Mouse (Mus musculus) brain, embryonic 14.5 days (tissue): ENCODE measurements around the gene Fgfrl1. TPM values are rescaled to one million over a fixed set of nuclear protein-coding genes. Genes with fewer than 3 reads are reported as not detected.

Experiments
- DNase-seq: peaks from one replicate; pipeline ENCODE4 v3.0.0-alpha.2; 2011; ENCODE audit warnings: low read depth
- CTCF ChIP-seq: fragments of 200-500 bp; IDR thresholded peaks from 2 replicates; pipeline ENCODE4 v1.5.1; 2012; ENCODE audit warnings: inconsistent platforms, mild to moderate bottlenecking, moderate library complexity, borderline replicate concordance; ENCODE audit not compliant: insufficient read depth, insufficient read length; ENCODE audit errors: extremely low read depth
- POLR2A ChIP-seq: fragments of 200-500 bp; IDR thresholded peaks from 2 replicates; pipeline ENCODE4 v1.6.1; 2012; ENCODE audit warnings: mild to moderate bottlenecking, inconsistent platforms, borderline replicate concordance; ENCODE audit not compliant: poor library complexity, insufficient read depth, insufficient read length, severe bottlenecking; ENCODE audit errors: extremely low read depth
- polyA plus RNA-seq: library from polyadenylated mRNA; depleted of rRNA; stranded (reverse); fragments of >200 nt; gene quantifications from 2 replicates; pipeline ENCODE4 v1.2.3, GENCODE M21; 2012; rRNA removed

The Fgfrl1 gene
- 18.1 and 25.8 TPM in 2 replicates for polyA plus RNA-seq

DNA sequence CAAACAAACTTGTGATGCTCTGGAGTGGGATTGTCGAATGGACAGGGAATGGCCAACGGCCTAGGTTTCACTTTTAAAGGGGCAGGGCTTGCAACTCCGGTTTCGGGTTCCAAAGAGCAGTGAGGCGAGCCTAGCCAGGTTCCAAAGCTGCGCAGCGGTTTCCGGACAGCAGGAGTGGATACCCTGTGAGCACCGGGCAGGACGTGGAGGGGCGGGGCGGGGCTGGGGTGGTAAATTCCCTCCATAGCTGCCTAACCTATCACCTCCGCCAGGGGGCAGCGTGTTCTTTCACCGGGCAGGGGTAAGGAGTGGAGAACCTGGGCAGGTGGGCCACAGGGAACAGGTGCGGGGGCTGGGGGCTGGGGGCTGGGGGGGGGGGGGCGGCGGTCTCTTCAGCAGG lies at the start of gene Fgfrl1:
Gene Fgfrl1, plus strand, starts transcription at position 112 of the 400 bp plus-strand sequence.
- no peak for TF ChIP-seq POLR2A
- peak; percentile 30; the same call in 1 of the 2 replicates for TF ChIP-seq CTCF
- no peak for DNase-seq

DNA sequence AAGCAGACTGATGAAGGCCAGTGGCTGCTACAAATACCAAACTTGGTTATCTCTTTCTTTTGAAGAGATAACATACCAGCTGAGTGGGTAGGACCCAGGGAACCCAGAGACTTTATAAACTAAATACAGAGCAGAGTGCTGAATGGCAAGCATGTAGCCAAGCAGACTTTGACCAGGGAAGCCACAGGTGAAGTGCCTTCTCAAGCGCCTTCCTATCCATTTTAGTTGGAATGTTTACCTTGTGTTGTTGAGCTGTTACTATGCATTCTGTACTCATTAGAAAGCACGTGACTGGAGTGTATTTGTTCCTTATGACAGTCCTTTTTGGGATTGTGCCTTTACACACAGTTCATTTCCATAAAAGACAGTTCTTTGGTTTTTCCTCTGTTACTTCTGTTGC lies 48.5 kb upstream of the Fgfrl1 start:
- TF ChIP-seq CTCF, result no peak
- TF ChIP-seq POLR2A, result no peak
- no peak for DNase-seq

DNA sequence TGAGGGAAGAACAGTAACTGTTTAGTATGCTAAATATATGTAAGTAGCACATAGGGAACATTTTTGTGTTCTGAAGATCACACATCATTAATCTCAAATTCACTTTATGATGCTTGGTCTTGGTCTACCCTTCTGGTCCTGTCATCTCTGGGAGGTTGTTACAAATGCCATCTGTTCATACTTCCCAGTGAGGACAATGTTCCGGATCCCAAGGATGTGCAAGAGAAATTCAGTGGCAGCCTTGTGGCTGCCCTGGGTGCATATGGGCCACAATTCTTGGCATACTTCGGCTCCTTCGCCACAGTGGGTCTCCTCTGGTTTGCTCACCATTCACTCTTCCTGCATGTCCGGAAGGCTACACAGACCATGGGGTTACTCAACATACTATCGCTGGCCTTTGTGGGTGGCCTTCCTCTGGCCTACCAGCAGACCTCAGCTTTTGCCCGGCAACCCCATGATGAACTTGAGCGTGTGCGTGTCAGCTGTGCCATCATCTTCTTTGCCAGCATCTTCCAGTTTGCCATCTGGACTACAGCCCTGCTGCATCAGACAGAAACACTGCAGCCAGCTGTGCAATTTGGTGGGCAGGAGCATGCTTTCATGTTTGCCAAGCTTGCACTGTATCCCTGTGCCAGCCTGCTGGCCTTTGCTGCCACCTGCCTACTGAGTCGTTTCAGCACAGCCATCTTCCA lies 46.4 kb upstream of the Fgfrl1 start:
- DNase-seq, result peak; percentile 21

DNA sequence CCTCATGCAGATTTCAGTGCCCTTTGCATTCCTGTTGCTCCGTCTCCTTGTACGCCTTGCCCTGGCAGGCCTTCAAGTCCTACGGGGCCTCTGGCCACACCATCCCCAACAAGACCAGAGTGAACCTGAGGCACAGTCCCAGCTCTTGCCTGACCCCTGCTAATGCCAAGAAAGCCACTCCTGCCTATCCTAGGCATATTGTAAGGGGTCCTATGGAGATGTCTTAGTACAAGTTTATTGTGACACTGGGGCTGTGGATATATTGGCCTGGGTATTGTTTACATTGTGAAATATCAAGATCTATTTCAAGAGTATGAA lies 45.9 kb upstream of the Fgfrl1 start:
- DNase-seq, result no peak
- TF ChIP-seq POLR2A, result no peak
- no peak for TF ChIP-seq CTCF

More for the DNA sequence above, 46.4 kb upstream of the Fgfrl1 start:
- TF ChIP-seq CTCF (no peak), POLR2A (no peak)

DNA sequence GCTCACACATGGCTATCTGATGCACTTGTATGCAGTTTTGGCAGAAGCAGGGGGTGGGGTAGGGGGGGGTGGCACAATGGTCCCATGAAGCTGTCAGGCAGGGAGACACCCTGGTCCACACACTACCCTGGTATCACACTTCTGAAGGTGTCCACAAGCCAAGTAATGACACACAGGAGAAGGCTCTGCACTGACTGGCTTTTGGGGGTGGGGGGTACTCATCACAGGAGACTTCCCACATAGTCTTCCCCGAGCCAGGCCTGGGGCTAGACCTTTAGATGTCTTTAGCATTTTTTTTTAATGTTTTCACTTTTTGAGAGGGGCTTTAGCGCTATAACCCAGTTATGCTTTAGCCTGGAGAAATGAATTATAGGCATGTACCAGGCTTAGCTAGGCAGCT lies 44.9 kb upstream of the Fgfrl1 start:
- no peak for DNase-seq
- no peak for TF ChIP-seq CTCF
- TF ChIP-seq POLR2A, result no peak

DNA sequence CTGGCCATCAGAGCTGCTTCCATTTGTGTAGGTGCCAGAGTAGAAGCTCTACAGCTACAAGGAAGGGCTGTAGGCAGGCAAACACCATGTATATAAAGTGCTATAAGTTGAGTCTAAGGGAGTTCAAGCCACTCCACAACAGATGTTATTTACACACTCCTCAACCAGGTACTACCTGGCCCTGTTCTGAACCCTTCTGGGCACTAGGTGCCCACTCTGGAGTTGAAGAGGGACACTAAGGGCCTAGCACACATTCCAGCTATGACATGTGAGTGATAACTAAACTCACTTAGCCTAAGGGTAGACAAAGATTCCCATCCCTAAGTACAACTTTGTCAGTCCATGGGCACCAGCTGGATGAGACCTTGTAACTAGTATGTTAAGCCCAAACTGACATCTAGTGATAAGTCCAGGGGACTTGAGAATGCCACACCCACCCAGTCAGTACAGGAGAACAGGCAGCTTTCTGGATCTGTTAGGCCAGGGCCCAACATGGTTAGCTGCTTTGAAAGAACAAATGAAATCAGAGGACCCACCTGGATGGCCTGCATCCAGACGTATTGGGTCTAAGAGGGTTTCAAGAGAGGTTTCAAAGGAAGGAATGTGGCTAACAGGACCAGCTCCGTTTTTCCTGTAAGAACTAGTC lies 44.2 kb upstream of the Fgfrl1 start:
- no peak for DNase-seq
- no peak for TF ChIP-seq POLR2A

DNA sequence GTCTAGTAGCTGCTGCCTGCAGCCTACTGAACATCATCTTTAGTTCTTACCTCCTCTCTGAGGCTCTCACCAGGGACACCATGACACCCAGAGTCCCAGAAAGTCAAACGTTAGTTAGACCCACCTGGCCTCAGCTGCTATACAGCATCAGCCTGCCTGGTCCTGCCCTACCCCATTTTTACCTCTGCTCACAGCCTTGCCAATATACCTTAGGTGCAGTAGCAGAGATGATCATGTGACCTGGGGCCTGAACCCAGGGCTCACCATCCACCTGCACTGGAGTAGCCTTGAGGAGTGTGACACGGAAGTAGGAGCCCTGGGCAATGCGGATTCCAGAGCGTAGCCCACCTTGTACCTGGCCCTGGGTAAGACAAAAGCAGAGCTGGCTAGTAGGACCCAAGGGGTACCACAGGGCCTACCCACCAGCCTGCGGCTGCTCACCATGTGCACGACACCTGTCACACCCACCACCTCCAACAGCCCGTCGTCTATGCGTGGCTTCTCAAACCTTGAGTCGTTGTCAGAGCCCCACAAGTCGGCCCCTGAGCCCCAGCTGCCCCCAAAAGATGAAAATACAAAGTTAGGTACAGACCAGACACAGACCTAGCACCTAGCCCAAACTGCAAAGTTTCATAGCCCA lies 43.1 kb upstream of the Fgfrl1 start:
- no peak for DNase-seq
- TF ChIP-seq CTCF (no peak), POLR2A (no peak)

DNA sequence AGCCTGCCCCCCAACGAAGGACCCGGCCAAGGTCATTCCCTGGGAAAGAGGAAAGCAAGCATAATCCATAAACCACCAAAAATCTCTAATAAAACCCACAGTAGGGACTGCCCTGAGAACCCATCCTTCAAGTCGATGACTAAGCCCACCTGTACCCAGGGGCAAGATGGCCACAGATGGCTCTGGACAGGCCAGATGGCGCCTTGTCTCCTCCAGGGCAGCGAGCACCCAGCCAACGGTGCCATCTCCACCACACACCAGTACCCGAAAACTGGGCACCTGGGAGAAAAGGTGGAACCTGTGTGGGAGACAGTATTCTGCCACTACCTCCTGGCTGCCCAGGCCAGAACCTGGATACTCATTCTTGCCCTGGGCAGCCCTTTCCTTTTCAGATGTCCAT lies 41.8 kb upstream of the Fgfrl1 start:
- TF ChIP-seq CTCF (no peak), POLR2A (no peak)
- no peak for DNase-seq

DNA sequence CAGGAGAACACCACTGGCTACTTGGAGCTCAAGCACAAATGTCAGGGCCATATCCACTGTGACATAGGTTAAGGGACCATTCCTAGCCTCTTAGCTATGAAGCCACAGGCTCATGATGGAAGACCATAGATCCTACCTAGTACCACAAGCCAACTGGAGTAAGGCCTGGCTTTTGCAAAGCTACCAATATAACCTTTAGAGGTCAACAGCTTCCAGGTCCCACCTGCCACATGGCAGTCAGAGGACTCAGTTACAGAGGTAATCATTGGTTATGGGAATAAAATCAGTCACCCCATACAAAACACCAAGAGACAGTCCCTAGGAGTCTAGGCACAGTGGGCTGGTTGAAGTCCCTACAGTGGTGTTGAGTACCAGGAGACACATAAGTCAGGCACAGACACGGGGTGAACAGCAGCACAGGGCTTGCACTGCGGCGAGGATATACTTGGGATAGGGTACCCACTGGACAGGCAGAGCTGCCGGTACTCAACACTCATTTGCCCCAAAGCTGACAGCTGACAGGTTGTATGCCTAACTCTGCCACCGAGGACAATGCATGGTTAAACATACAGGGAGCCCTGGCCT lies 41.0 kb upstream of the Fgfrl1 start:
- DNase-seq, result no peak
- TF ChIP-seq POLR2A (no peak), CTCF (no peak)

DNA sequence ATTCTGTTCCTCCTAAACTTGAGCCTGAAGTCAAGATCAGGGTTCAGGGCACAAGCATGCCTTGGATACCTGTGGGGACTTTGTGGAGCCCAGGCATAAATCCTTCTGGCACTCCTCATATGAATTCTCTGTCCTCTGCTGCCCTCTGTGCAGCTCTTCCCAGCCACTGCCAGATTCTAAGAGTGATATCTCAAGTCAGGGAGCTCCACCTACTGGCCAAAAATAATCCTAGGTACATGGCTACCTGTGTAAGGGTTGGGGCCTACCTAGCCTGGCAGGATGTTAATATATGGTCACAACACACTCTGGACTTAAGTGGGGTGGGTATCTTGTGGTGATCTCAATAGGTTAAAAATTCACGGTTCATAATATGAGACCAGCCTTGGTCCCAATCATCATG lies 40.4 kb upstream of the Fgfrl1 start:
- DNase-seq, result peak; percentile 74
- TF ChIP-seq POLR2A, result no peak
- TF ChIP-seq CTCF, result peak; percentile 66; the same call in 1 of the 2 replicates

DNA sequence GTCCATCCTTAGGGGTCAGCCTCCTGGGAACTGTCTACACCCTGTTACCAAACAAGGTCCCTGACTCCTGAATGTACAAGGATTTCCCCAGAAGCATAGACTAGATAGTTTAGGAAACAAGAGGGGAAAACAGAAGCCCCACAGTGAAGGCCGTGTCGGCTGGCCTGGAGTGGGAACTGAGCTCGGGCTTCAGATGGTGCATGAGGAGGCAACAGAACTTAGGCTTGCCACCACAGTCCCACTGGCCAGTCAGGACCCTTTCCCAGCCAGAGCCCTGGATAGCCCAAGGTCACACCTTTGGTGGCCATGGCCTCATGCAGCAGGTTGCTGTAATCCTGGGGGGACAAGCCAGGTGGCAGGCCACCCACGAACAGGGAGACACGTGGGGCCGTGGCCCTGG lies 38.8 kb upstream of the Fgfrl1 start:
- no peak for TF ChIP-seq CTCF
- TF ChIP-seq POLR2A, result no peak
- no peak for DNase-seq

DNA sequence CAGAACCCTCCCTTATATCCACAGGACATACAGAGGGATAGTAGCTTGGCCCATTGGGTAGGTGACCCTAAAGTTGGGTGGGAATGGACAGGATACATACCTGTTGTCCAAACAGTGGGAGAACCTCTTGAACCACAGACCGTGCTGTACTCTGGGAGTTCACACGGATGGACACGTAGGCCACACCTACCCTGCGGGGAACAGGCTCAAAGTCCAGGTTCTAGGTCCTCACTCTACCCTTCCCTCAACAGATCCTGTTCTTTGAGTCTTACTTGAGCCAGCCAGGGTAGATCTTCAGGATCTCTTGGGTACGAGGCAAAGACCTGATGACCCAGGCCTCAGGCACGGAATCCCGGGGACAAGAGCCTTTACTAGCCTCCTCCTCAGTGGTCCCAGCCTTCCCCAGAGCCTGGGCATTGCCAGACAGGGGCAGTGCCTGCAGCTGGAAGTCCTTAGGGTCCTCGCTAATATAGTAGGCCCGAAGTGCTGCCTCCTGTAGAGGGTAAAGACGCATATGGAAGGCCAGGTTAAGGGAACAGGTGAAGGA lies 37.7 kb upstream of the Fgfrl1 start:
- DNase-seq, result no peak
- TF ChIP-seq POLR2A (no peak), CTCF (no peak)

DNA sequence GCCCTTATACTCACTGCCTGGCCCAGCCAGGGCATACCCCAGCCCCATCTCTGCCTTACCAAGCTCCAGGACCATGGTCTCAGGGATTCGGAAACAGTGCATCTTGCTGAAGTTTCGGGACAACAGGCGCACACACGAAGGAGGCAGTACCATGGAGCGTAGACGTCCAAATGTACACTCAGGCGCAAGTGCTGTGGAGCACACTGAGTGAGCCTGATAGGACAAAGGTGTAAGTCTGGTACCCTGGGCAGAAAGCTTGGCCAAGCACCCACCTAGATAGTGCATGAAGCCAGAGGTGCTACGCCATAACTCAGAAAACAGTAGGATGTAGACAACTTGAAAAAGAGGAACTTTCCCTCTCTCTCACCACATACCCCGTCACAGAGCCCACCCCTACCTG lies 36.8 kb upstream of the Fgfrl1 start:
- no peak for TF ChIP-seq POLR2A
- no peak for TF ChIP-seq CTCF
- DNase-seq, result no peak

DNA sequence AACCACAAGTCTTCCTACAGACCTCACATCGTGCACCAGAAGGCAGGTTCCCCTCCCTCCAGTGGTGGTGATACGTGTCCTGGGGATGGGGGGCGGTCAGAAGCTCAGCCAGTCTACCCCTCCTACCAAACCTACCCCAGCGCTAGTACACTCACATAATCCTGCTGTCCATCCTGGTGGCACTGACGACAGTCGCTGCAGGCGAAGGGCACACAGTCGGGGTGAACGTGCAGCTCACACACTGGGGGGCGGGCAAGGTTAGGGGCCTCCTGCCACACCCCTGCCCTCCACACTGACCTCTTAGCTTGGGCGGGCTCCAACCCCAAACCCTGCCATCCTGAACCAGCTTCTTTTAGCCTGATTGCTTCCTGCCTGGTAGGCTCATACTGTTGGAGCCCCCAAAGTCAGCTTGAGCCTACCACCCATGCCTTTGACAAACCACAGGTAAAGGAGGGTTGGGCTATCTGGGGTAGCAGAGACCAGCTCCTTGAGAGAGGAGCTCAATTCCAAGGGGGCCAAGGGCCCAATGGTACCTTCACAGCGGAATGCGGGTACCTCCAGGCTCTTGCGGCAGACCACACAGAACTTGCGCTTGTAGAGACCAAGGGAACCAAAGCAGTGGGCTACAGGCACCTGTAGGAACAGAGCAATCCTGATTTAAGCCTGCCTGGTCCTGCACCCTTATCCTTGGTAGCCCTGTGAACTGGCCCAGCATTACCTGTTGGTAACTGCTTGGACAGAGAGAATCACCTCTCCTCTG lies 36.1 kb upstream of the Fgfrl1 start:
- TF ChIP-seq CTCF (no peak), POLR2A (no peak)
- no peak for DNase-seq
